Mouse (Mus musculus) limb, embryonic 14.5 days (tissue): ENCODE data around the gene Sh3gl1. TPM values are rescaled to one million over a fixed set of nuclear protein-coding genes. Genes with fewer than 3 reads are reported as not detected.
A peak's percentile ranks its signal among the peaks of the same experiment; 100 is the strongest.

Experiments
- ATAC-seq: fragments of 200-750 bp; cut with Nextera tagmentation; 2 replicates; pipeline ENCODE4 v1.8.0; 2017; ENCODE audit warnings: low read depth, moderate number of reproducible peaks, moderate TSS enrichment; ENCODE audit not compliant: low FRiP score
- DNase-seq: peaks from one replicate; pipeline ENCODE4 v3.0.0-alpha.2; 2015; ENCODE audit warnings: low spot score
- H3K27ac ChIP-seq: fragments of 300-500 bp; sonication (generic); replicated peaks from 2 replicates; pipeline ENCODE4 v1.5.1; 2014; ENCODE audit warnings: low read depth, mild to moderate bottlenecking, low read length, moderate library complexity, mixed read lengths
- H3K27me3 ChIP-seq: fragments of 300-500 bp; sonication (generic); 2 replicates; pipeline ENCODE4 v1.6.1; 2014; ENCODE audit warnings: low read length, mixed read lengths; ENCODE audit not compliant: control insufficient read depth, insufficient read depth
- H3K36me3 ChIP-seq: fragments of 300-500 bp; sonication (generic); 2 replicates; pipeline ENCODE4 v1.6.1; 2014; ENCODE audit warnings: mild to moderate bottlenecking, low read length, moderate library complexity, mixed read lengths; ENCODE audit not compliant: control insufficient read depth, insufficient read depth
- H3K4me1 ChIP-seq: fragments of 300-500 bp; sonication (generic); 2 replicates; pipeline ENCODE4 v1.6.1; 2014; ENCODE audit warnings: antibody characterized with exemption, low read length, mixed read lengths; ENCODE audit not compliant: control insufficient read depth, insufficient read depth
- H3K4me2 ChIP-seq: fragments of 300-500 bp; sonication (generic); replicated peaks from 2 replicates; pipeline ENCODE4 v1.6.1; 2014; ENCODE audit warnings: low read depth, mild to moderate bottlenecking, low read length, moderate library complexity; ENCODE audit not compliant: severe bottlenecking
- H3K4me3 ChIP-seq: fragments of 300-500 bp; sonication (generic); replicated peaks from 2 replicates; pipeline ENCODE4 v1.5.1; 2014; ENCODE audit warnings: low read length
- H3K9ac ChIP-seq: fragments of 300-500 bp; sonication (generic); 2 replicates; pipeline ENCODE4 v1.6.1; 2014; ENCODE audit warnings: mild to moderate bottlenecking, low read depth, low read length, moderate library complexity; ENCODE audit not compliant: severe bottlenecking
- H3K9me3 ChIP-seq: fragments of 300-500 bp; sonication (generic); 2 replicates; pipeline ENCODE4 v1.6.1; 2016; ENCODE audit warnings: low read length; ENCODE audit not compliant: control insufficient read depth
- POLR2A ChIP-seq: fragments of 200-500 bp; IDR thresholded peaks from 2 replicates; pipeline ENCODE4 v1.8.0; 2012; ENCODE audit warnings: inconsistent platforms, mild to moderate bottlenecking, moderate library complexity, borderline replicate concordance; ENCODE audit not compliant: insufficient read depth, insufficient read length; ENCODE audit errors: extremely low read depth
- WGBS: fragments of 180-500 bp; shearing (Covaris S2); extraction: QIAGEN DNeasy Blood & Tissue Kit; methylation state at CpG from one replicate; pipeline ENCODE4 v1.1.7; 2014; 5-methylcytosine and 5-hydroxymethylcytosine counted together
- polyA plus RNA-seq, 2 experiments: library from polyadenylated mRNA; depleted of rRNA in 1 of 2; stranded (reverse) in 1 of 2; unstranded in 1 of 2; fragments of >200 nt; fragmentation: Nextera tagmentation in 1 of 2; extraction: Ambion mirVana in 1 of 2; gene quantifications; 2 replicates each; pipeline versions ENCODE4 v1.2.1 to v1.2.3; 2012 to 2014

Sh3gl1 gene
- polyA plus RNA-seq, 2 experiments, result 166 to 176 TPM

GRCm38 (mm10) chr17:55976255-55976862 is 60.1 kb downstream of the Sh3gl1 start:
- H3K4me1 ChIP-seq, result peaks cover 2% of the 10 kb centered on the region; the same call in 1 of the 2 replicates
- H3K4me2 ChIP-seq, result no peak overlapping the region
- DNase-seq (peak; percentile 73), ATAC-seq (peak; percentile 41; the same call in 1 of the 2 replicates)
- WGBS, result 23% methylated on average over 12 of the region's 13 CpGs
- no peaks in the 10 kb centered on the region for H3K27me3 ChIP-seq
- TF ChIP-seq POLR2A, result no peak
- H3K9me3 ChIP-seq, result no peaks in the 10 kb centered on the region
- no peak overlapping the region for H3K27ac ChIP-seq
- H3K4me3 ChIP-seq, result no peak overlapping the region
- no peak overlapping the region for H3K9ac ChIP-seq
- peaks cover 3% of the 10 kb centered on the region for H3K36me3 ChIP-seq

- Histone ChIP-seq H3K9ac (peak overlapping the region; percentile 80; the same call in 1 of the 2 replicates), H3K4me3 (peak overlapping the region; percentile 63), H3K9me3 (no peaks in the 10 kb centered on the region), H3K36me3 (peaks cover 23% of the 10 kb centered on the region), H3K4me1 (peaks cover 6% of the 10 kb centered on the region; the same call in 1 of the 2 replicates), H3K4me2 (peak overlapping the region; percentile 90), H3K27me3 (no peaks in the 10 kb centered on the region), H3K27ac (no peak overlapping the region)
- no peak for DNase-seq
- 28% methylated on average over 21 of the region's 22 CpGs for WGBS
- TF ChIP-seq POLR2A, result no peak
- ATAC-seq, result no peak
These were observed 65.0 kb downstream of the Sh3gl1 start for GRCm38 (mm10) chr17:55971453-55971852.

GRCm38 (mm10) chr17:55969966-55970891 is 66.2 kb downstream of the Sh3gl1 start, which contains the start of gene Shd:
TSS of gene Shd (plus strand) at chr17:55970467.
- H3K4me1 ChIP-seq, result peaks cover 6% of the 10 kb centered on the region; the same call in 1 of the 2 replicates
- H3K9ac ChIP-seq, result peak within 1 kb of the TSS; percentile 80
- ATAC-seq (peak; percentile 69), DNase-seq (no peak)
- WGBS, result 10% methylated on average over 41 of the region's 55 CpGs
- H3K9me3 ChIP-seq, result no peaks in the 10 kb centered on the region
- peak within 1 kb of the TSS; percentile 90 for H3K4me2 ChIP-seq
- peaks cover 33% of the 10 kb centered on the region for H3K36me3 ChIP-seq
- no peaks in the 10 kb centered on the region for H3K27me3 ChIP-seq
- no peak; the same call in 1 of the 2 replicates for TF ChIP-seq POLR2A
- H3K27ac ChIP-seq, result no peak within 1 kb of the TSS
- H3K4me3 ChIP-seq, result peak within 1 kb of the TSS; percentile 63

- DNase-seq (no peak), ATAC-seq (no peak)
- Histone ChIP-seq H3K27me3 (no peaks in the 10 kb centered on the region), H3K4me3 (peak overlapping the region; percentile 63; the same call in 1 of the 2 replicates), H3K4me2 (peak overlapping the region; percentile 90; the same call in 1 of the 2 replicates), H3K9me3 (no peaks in the 10 kb centered on the region), H3K9ac (0 out of 2 replicates have a peak overlapping the region, but pooled peaks have one; percentile 80), H3K36me3 (peaks cover 40% of the 10 kb centered on the region), H3K4me1 (peaks cover 6% of the 10 kb centered on the region; the same call in 1 of the 2 replicates), H3K27ac (no peak overlapping the region)
- WGBS, result 48% methylated on average over 14 of the region's 14 CpGs
- no peak for TF ChIP-seq POLR2A
These were observed 66.9 kb downstream of the Sh3gl1 start for GRCm38 (mm10) chr17:55969560-55969959.

DNA sequence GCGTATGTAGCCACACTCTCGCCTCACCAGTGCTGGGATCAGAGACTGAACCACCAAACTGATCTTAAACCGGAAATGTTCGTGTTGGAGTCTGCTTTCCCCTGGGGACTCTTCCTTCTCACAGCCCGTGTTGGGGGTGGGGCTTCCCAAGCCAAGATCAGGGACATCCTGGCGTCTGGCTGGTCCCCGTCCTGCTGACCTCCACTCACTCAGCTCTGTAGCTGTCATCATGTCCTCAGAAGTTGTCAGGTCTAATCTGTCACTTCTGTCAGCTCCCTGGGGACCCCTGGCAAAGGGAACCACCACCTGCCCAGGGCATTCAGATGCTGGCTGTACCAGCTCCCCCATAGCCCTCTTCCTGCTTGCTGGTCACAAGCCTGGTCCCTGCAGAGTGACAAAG is 68.2 kb downstream of the Sh3gl1 start:
- DNase-seq, result no peak
- H3K4me1 ChIP-seq, result peaks cover 6% of the 10 kb centered on the region; the same call in 1 of the 2 replicates
- WGBS, result 66% methylated on average over 7 of the region's 7 CpGs
- no peaks in the 10 kb centered on the region for H3K27me3 ChIP-seq
- no peak overlapping the region for H3K4me3 ChIP-seq
- TF ChIP-seq POLR2A, result no peak
- H3K36me3 ChIP-seq, result peaks cover 39% of the 10 kb centered on the region
- H3K9me3 ChIP-seq, result no peaks in the 10 kb centered on the region
- no peak overlapping the region for H3K4me2 ChIP-seq
- H3K27ac ChIP-seq, result no peak overlapping the region
- H3K9ac ChIP-seq, result no peak overlapping the region
- no peak for ATAC-seq
